Mouse (Mus musculus) CD8-positive naive resting alpha-beta T cell, adult 2 months (primary cell): ENCODE data around the gene Cdv3.
"Not testable (repeated sequence)": the region's sequence is repeated elsewhere in the genome, so short reads cannot be mapped to it uniquely, and the experiment has no call there.

Source experiments
- DNase-seq, 2 experiments: peaks; one replicate each; pipeline ENCODE4 v3.0.0; 2022; ENCODE audit warnings: low read depth in 2 of 2, low spot score in 2 of 2

The Cdv3 gene

DNA sequence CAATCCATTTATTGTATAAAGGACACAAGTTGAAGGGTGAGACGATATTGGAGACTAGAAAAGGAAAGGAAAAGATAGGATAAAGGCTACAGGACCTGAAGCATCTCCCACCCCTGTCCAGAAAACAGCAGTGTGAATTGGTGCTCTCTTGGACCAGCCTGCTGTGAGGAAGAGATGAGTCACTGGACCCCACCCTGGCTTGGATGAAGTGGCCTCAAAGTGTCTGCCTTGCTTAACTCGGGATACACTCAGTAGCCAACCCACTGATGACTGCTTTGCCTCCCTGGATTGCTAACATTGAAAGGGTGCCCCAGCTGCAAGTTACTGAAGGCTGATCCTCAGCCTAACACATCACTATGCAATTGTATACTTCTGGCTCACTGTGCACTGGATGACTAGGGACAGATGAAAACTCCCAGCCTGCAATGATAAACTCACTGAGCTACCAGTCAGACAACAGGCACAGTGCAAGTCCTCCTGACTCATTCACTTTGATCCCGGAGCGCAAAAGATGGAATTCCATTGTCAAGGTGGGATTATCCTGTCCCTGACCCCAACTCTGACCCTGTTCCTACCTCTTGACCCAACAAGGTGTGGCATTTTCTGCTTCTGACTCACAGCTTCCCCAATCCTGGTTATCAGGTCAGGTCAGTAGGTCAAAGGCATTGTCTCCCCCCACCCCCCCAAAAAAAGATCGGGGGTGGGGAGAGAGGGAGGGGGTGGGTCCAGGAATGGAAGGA, 6.8 kb upstream of the Cdv3 start:
- DNase-seq, result no peak

DNA sequence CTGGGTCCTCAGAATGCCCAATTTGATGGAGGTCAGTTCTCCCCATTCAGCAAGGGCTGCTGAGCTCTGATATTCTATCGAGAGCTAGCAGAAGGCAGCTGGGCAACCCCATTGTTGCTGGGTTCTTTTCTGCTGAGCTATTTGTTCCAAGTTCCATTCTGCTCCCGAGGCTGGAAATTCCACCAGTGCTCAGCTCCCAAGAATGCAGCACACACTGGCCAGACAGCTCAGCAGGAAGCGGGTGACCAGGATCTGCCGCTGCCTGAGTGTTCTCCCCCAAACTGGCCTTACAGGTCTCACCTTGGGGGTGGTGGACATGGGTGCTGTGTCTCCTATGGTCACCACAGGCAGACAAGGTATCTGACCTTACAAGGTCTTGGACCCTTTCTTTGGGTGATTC, 4.3 kb upstream of the Cdv3 start:
- no peak for DNase-seq

DNA sequence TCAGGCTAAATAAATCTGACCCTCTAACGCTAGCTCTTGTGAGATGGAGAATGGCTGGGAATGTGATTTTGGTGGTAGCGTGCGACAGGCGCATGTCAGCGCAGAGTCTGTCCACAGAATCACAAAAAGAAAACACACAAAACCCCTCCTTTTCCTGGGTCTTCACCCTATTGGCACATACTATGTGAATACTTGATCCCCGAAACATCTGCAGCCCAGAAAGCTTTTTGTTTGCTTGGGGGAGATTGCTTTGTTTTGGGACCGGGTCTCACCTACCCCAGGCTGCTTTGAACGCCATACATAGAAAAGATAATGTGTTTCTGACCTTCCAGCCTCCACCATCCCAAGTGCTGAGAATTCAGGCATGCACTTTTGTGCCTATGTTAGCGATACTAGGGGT, 716 bp upstream of the Cdv3 start:
- no peak for DNase-seq

DNA sequence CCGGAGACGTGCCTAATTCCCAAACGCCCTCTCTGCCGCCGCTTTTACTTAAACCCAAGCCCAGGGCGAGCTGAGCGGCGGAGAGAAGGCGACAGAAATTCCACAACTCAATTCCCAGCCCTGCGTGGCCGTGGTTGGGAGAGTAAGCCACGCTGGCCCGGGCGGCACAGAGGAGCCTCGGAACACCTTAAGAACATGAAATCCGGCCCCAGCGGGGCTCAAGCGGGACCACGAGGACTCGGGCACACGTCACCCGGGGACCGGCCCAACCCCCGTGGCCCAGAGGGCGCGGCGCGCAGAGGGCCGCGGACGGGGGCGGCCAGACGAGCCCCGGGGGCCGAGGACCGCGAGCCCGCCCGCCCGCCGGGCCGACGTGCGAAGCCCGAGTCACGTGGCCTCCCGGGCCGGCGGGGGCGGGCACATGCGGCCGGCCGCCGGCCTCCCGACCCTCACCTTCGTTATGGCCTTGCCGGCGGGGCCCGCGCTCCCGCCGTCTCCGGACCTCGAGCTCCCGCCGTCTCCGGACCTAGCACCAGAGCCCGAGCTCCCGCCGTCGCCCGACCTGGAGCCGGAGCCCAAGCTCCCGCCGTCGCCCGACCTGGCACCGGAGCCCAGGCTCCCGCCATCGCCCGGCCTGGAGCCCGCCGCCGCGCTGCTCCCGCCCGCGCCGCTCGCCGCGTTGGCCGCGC, 895 bp downstream of the Cdv3 start:
- DNase-seq, result peak; percentile 19 to 36

DNA sequence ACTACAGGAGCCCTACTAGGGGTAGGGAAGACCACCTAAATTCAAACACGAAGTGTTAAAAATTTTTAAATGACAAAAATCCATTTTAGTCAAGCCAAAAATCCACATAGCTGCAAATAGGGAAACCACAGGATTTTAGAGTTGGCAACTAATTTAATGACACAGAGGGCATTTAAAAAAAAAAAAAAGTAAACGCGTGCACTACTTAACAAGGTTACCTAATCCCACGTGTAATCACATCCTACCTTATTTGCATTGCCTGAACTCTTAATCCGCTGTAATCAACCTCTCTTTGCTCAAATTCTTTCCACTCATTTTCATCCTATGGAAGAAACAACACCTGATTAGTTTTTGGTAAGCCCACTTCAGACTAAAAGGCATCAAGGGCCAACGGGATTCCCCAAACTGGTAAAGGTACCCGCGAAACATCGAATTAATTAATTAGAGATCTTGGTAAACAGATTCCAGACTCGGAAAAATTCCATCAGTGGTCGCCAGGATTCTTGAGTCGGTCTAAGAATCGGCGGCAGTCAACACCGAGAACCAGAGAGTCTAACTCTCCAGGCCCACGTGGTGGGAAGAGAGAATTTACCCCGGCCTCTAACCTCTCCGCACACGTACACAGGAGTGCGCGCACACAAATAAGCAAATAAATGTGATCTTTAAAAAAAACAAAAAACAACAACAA, 1.8 kb downstream of the Cdv3 start:
- peak in 1 of 2 experiments; percentile 8 for DNase-seq

DNA sequence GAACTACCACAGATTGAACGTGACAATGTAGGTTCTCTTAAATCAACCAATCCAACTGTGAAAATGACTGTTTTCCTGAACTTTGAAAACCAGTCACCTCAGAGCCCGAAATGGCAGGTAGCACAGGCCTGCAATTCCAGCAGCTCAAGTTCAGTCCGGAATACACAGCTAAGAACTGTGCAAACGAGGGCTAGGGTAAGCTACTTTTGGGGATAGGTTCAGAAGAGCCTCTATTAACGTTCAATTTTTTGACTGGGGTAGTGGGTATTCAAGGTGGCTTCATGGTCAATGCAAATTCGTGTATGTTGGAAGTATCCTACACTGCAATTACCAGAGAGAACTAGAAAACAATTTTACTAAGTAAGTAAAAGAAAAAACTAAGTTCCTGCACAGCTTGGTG, 2.6 kb downstream of the Cdv3 start:
- no peak for DNase-seq

DNA sequence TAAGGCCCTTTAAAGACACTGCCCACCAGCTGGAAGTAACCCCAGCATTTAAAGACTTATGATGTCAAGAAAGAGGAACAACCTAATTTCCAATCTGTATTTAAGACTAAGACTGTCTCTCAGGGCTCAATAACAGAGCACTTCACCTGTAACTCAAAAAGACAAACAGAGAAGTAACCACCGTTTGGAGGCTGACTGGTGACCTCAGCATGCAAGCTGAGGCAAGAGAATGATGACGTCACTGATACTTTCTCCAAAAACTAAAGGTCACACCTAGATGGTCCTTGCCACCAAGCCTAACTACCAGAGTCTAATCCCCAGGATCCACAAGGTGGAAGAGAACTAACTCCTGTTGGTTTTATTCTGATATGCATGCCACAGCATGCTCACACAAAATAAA, 5.0 kb downstream of the Cdv3 start:
- DNase-seq, result no peak

DNA sequence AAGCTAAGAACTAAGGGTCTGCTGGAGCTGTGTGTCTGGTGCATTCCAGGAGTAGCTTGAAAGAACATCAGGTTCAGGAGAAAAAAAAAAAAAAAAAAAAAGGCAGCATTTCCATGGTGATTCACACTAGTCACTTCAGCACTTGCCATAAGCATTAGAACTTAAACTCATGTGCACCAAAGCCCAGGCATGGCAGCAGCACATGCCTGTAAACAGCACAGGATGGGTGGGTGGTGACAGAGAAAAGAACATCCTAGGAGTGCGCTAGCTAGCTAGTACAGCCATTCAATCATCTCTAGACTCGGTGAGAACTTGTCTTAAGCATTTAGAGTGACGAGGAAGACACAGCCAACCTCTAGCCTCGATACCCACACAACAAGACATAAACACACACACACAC, 7.1 kb downstream of the Cdv3 start:
- DNase-seq, result no peak

DNA sequence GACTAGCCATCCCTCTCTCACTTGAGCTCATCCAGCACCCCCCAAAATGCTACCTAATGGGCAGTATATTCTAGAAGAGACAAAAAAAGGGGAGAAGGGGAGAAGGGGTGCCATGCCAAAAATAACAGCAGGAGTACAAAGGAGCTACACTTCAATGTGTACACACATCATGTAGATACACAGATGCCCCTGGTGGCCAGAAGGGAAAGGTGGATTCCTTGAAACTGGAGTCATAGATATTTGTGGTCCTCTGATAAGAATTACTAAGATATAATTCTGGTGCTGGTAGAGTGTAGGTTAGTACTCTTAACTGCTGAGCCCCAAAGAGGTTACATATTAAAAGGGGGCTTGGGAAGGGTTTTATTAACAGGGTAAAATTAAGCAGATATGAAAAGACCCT, 7.7 kb downstream of the Cdv3 start:
- DNase-seq, result no peak

DNA sequence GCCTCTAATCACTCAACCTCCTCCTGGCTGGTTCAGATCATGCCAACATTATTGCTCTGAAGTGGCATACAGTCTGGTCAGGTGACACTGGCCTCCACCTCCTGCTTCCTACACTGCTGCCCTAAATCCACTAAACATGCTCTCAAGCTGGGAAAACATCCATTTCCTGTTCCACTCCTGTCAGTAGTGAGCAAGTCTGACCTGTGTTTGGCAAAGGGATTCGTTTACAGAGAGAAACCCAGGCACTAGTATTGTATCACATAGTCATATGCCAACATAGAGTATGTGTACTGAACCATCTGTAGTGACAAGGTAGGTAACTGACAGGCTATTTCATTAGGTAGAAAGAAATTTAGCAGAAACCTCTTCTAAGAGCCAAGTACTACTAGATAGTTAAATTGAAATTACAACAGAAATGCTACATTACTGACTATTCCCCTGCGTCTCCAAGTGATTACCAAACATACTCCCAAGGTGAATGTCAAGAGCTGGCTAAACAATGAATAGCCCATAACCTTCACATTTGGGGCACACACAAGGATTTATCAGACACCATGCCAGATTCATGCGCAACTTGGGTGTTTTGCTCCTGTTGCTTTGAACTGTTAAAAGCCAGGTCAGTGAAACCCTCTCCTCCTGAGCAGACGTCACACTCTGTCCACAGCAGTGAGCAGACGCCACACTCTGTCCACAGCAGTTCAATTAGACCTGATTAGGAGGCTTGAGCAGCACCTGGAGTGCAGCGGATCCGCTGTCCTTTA, 12.0 kb downstream of the Cdv3 start:
- not testable (repeated sequence) for DNase-seq

DNA sequence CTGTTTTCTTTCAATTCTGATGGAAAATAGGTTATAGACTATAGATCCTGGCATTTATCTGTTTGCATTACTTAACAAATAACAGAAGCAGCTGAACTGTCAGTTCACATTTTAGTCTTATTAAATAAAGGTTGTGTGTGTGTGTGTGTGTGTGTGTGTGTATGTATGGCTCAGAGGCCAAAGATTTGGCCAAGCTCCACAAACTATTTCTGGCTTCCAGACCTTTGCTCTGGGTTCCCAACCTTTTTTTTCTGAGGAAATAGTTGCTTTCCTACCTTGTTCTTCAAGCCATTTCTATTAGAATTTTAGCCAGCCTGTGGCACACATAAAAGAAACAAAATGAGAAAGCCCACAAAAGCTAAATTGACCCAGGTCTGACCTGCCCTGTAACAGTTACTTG, 16.8 kb downstream of the Cdv3 start:
- DNase-seq, result no peak

DNA sequence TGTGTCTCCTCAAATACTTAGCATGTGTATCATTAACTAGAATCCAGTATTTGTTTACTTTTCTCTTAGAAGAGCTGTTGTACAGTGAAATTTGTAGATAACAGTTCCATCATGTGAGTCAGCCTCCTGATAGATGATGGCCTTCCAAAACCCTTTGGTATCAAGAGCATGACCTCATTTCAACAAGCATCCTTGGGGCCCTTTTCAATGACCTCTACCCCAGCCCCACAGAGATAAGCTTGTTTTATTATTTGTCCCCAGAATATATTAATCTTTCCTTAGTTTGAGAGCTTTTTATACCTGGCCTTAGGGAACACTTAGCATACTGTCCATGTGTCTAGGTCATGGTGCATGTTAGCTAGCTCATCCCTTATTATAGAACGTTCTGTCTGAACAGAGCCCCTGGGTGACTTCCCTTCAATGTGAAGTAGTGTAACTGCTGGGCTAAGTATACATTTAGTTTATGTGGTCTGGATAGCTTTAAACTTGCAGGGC, 17.6 kb downstream of the Cdv3 start:
- no peak for DNase-seq

DNA sequence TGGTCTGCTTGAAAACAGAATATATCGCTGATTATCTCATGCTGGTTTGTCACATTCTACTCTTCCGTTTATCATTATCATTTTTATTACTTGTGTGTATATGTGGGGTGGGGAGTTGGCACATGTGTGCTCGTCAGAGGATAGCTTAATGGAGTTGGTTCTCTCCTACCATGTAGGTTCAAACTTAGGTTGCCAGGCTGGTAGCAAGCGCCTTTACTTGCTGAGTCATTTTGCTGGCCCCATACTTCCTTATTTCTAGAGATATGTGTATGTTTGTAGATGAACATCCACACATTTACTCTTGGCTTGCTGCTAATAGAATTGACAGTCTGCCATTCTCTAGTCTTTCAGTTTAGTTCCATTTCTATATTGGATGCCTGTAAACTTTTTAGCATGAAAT, 18.6 kb downstream of the Cdv3 start:
- no peak for DNase-seq

DNA sequence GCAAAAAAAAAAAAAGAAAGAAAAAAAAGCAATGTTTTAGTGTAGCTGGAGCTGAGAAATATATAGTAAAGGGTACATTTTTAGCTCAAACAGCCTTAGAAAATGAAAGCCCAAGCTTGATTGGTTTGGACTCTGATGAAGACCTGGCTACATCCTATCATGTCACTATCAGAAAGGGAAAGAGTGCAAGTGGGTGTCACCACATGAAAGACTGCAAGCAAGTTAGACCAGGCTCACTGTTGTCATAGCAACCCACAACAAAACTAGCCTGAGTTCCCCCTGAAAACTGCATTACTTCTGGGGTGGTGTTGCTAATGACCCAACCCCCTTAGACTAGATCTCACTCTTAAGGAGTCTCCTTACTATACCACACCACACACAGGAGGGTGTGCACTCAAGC, 28.7 kb downstream of the Cdv3 start:
- DNase-seq, result no peak

DNA sequence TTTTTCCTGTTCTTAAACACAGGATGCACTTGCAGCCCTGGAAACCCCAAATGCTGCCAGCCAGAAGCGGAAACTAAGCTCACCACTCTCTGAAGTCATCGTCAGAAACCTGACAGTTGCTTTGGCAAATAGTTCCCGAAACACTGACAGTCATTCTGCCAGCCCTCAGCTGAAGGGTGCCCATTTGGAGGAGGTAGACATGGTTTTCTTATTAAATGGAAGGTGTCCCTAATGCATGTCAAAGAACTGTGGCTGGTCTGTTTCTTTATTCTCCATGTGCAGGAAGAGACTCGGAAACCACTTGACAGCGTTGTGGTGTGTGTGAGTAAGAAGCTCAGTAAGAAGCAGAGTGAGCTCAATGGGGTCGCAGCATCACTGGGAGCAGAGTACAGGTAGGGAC, 33.0 kb downstream of the Cdv3 start:
- DNase-seq, result no peak

DNA sequence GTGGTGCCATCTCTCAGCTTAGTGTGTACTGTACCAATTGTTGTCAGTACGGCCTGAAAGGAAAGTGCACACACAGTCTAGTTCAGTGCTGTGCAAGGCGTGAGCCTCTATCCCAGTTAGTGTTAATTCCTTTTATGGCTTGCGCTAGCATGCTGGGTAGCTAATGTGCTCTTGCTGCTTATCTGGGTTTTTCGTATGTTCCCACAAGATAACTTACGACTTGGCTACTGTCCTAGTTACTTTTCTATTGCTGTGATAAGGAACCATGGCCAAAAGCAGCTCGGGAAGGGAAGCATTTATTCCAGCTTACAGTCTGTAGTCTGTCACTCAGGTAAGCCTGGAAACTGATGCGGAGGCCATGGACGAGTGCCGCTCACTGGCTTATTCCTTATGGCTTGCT, 39.2 kb downstream of the Cdv3 start:
- DNase-seq, result no peak

DNA sequence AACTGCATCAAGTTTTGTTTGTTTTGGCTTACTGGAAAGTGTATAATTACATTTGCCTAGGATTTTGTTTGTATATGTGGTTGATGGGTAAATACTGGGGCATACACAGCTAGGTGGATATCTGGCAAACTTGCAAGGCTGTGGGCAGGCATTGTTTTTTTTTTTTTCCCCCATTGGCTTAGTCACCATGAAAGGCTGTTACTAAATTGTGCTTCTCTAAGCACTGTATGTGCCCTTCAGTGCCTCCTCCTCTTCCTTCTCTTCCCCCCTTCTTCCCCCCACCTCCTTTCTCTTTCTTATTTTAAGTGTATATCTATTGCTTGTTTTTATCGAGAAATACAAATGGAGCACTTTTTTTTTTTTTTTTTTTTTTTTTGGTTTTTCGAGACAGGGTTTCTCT, 41.0 kb downstream of the Cdv3 start:
- DNase-seq, result no peak

DNA sequence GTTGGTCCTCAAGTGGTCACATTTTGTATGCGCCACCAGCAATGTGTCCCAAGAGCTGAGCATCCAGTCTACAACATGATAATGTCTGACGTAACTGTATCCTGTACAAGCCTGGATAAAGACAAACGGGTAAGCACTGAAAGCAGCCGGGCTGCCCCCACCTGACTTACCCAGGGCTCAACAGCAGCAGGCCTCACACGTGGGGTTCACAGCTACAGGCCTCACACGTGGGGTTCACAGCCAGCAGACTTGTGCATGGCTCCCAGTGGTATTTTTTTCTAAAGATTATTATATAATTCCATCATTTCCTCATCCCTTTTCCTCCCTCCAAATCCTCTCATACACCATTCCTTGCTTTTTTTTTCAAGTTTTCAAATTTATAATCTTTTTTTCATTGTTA, 55.8 kb downstream of the Cdv3 start:
- no peak for DNase-seq

DNA sequence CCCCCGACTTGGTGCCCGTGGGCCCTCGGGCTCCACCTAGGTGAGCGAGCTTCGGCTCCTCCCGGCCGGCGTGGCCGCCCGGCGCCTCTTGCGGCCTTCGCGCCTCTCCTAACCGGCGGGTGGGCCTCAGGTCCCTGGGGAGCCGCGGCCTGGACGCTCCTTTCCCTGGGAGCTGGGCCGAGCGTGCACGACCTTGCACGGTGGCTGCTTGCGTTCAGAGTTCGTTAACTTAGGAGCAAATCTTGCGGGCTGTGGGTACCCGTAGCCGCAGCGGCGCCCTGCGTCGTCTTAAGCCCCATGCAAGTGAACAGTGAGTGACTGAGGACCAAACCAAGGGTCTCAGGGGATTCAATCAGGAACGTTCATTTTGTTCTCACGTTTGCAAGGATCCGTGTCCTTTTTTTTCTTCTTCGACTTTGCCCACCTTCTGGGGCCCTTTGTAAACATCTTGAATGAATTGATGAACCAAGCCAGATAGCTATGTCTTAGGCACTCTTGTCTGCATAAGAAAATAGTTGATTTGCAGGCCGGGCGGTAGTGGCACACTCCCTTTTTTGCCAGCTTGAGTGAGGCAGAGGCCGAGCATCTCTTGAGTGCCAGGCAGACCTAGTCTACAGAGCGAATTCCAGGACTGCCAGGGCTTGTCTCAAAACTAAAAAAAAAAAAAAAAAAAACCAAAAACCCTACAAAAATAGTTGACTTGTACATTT, 60.2 kb downstream of the Cdv3 start:
- DNase-seq, result no peak

DNA sequence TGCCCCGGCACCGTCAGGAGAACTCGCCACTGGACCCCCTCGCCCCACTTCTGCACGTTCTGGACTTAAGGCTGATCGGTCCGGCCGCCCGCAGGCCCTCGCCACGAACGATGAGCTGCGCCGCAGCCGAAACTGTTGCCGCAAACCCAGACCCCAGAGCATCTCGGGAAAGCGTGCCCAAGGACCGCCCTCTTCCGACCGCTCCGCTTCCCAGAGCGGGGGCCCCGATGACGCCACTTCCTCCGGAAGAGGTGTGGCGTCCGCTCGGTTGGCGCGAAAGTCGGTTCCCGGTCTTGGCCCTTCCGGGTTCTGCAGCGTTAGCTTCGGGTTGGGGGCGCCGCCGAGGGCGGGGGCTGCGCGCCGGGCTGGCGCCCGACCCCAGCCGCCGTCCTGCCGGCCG, 60.7 kb downstream of the Cdv3 start, which contains the start of the genes 1300017J02Rik and Topbp1:
Gene 1300017J02Rik (minus strand): TSS at position 156 of the 400 bp plus-strand sequence.
Gene Topbp1 (plus strand): TSS at position 289 of the 400 bp plus-strand sequence.
- DNase-seq, result peak; percentile 84 to 85
